In the genomic region with DNA sequence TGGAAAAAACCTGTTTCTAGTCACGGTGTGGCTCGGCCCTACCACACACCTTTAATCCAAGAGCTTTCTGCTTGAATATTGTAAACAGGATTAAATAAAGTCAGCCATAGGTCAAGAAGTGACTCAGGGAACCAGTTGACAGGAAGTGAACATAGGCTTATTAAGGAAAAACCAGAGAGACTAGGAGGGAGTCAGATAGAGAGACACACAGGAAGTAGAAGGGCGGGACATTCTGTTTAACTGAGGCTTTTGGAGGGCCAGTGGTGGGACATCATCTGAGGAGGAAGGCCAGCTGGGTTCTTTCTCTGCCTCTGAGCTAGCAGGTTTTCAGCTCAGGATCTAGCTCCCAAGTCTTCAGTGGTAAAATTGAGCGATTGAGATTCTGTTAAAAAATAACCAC, we compare ENCODE assay signal across 26 mouse cellular contexts. TPM values are rescaled to one million over a fixed set of nuclear protein-coding genes. Genes with fewer than 3 reads are reported as not detected.
A peak's percentile ranks its signal among the peaks of the same experiment; 100 is the strongest.
DNase-seq lines count a peak whose midpoint lies in the region; ATAC-seq and TF ChIP-seq lines count a peak whose summit lies in the region.
"Had no signal": no experiment of that assay in that cellular context is flagged by ENCODE, and none has a peak within 500 bp of the region (broad histone marks: within the 10 kb centered on the region; RNA-seq: fewer than 3 reads in every experiment).

No protein-coding gene starts in this region.

- TF ChIP-seq POLR2A in lung, adult 2 months (IDR thresholded peaks at IDR 0.05; ENCODE audit: borderline replicate concordance, extremely low read depth, low read depth, low read length): no peak

- intact Hi-C loops in left cerebral cortex, postnatal 14 days (cut with DNase I): no loop called here

- H3K9ac ChIP-seq in heart, postnatal 0 days (replicated peaks; ENCODE audit: low read depth, low read length): no peak overlapping the region
- H3K9ac ChIP-seq in lung, postnatal 0 days (replicated peaks; ENCODE audit: low read depth): no peak overlapping the region
- H3K9ac ChIP-seq in stomach, postnatal 0 days (ENCODE audit: low read length): no peak overlapping the region
- H3K9ac ChIP-seq: embryonic facial prominence, embryonic 13.5 days; forebrain, embryonic 12.5 days; hindbrain, embryonic 15.5 days; limb, embryonic 15.5 days; lung, embryonic 15.5 days; midbrain, embryonic 15.5 days; neural tube, embryonic 12.5 days had no signal

- no peak overlapping the region for H3K4me2 ChIP-seq in heart, postnatal 0 days (ENCODE audit: low read depth, low read length)
- H3K4me2 ChIP-seq in lung, postnatal 0 days (replicated peaks; ENCODE audit: low read depth, low read length): no peak overlapping the region
- no peak overlapping the region for H3K4me2 ChIP-seq in stomach, postnatal 0 days (replicated peaks; ENCODE audit: low read depth)

- no peak for DNase-seq in heart, postnatal 0 days (ENCODE audit: low spot score)
- DNase-seq in heart, postnatal 4 days: no peak
- peak; percentile 44 for DNase-seq in lung, postnatal 0 days (ENCODE audit: low spot score)
- no peak for DNase-seq in lung, adult 2 months
- peak; percentile 55 for DNase-seq in R1 (ENCODE audit: low read depth, low spot score)
- no peak for DNase-seq in stomach, postnatal 0 days (ENCODE audit: low spot score)
- DNase-seq in retina, embryonic 14.5 days (ENCODE audit: low spot score): no peak
- DNase-seq in left cerebral cortex, postnatal 14 days (ENCODE audit: low spot score in 2 of 2): no peak
- DNase-seq: adrenal gland, postnatal 10 days; cerebellum, adult 11-12 months; cerebellum, postnatal 25 days; lung, postnatal 4 days; retina, postnatal 1 day; right cerebral cortex, postnatal 25 days; spleen, adult 18-20 months had no signal

- H3K27me3 ChIP-seq in heart, postnatal 0 days (ENCODE audit: control insufficient read depth, insufficient read depth, low read length): no peaks in the 10 kb centered on the region
- H3K27me3 ChIP-seq in lung, postnatal 0 days (replicated peaks; ENCODE audit: insufficient read depth, low read length): no peaks in the 10 kb centered on the region
- no peaks in the 10 kb centered on the region for H3K27me3 ChIP-seq in stomach, postnatal 0 days (ENCODE audit: control insufficient read depth, insufficient read depth, low read length)
- H3K27me3 ChIP-seq: heart, embryonic 13.5 days; hindbrain, embryonic 15.5 days; limb, embryonic 15.5 days; lung, embryonic 15.5 days; midbrain, embryonic 15.5 days; neural tube, embryonic 12.5 days; Patski had no signal

- WGBS in heart, postnatal 0 days: 86% methylated on average over 4 of the region's 4 CpGs
- 79% methylated on average over 4 of the region's 4 CpGs for WGBS in lung, postnatal 0 days
- WGBS in lung, adult 2 months: 67% methylated on average over 4 of the region's 4 CpGs
- 62% methylated on average over 4 of the region's 4 CpGs for WGBS in stomach, postnatal 0 days

- no peaks in the 10 kb centered on the region for H3K36me3 ChIP-seq in heart, postnatal 0 days (replicated peaks; ENCODE audit: control insufficient read depth, insufficient read depth, low read length)
- no peaks in the 10 kb centered on the region; the same call in 1 of the 2 replicates for H3K36me3 ChIP-seq in lung, postnatal 0 days (ENCODE audit: insufficient read depth, low read length)
- no peaks in the 10 kb centered on the region for H3K36me3 ChIP-seq in stomach, postnatal 0 days (ENCODE audit: control insufficient read depth, insufficient read depth, low read length)
- H3K36me3 ChIP-seq: forebrain, embryonic 12.5 days; hindbrain, embryonic 15.5 days; limb, embryonic 15.5 days; lung, embryonic 15.5 days; midbrain, embryonic 15.5 days; neural tube, embryonic 12.5 days had no signal

- no peaks in the 10 kb centered on the region for H3K9me3 ChIP-seq in heart, postnatal 0 days (replicated peaks; ENCODE audit: control insufficient read depth, low read length)
- H3K9me3 ChIP-seq in lung, postnatal 0 days (ENCODE audit: low read length): no peaks in the 10 kb centered on the region
- H3K9me3 ChIP-seq in stomach, postnatal 0 days (ENCODE audit: control insufficient read depth, low read length): no peaks in the 10 kb centered on the region
- H3K9me3 ChIP-seq: embryonic facial prominence, embryonic 13.5 days; forebrain, embryonic 12.5 days; hindbrain, embryonic 15.5 days; limb, embryonic 15.5 days; lung, embryonic 15.5 days; midbrain, embryonic 15.5 days had no signal

- TF ChIP-seq CTCF in heart, postnatal 0 days (IDR thresholded peaks at IDR 0.05; ENCODE audit: low read depth): no peak
- TF ChIP-seq CTCF in lung, postnatal 0 days (IDR thresholded peaks at IDR 0.05): no peak
- no peak for TF ChIP-seq CTCF in lung, adult 2 months (IDR thresholded peaks at IDR 0.05; ENCODE audit: insufficient read depth, low read length)
- TF ChIP-seq CTCF in stomach, postnatal 0 days (IDR thresholded peaks at IDR 0.05; ENCODE audit: low read depth): no peak

- H3K4me3 ChIP-seq in heart, postnatal 0 days (ENCODE audit: low read depth, low read length): no peak overlapping the region
- H3K4me3 ChIP-seq in lung, postnatal 0 days (ENCODE audit: low read depth, low read length): no peak overlapping the region
- no peak overlapping the region for H3K4me3 ChIP-seq in lung, adult 2 months (replicated peaks; ENCODE audit: extremely low read depth, low read depth, low read length)
- no peak overlapping the region for H3K4me3 ChIP-seq in stomach, postnatal 0 days (ENCODE audit: low read depth, low read length)
- H3K4me3 ChIP-seq: embryonic facial prominence, embryonic 13.5 days; erythroblast, embryonic 14.5 days; forebrain, embryonic 12.5 days; hindbrain, embryonic 15.5 days; lung, embryonic 15.5 days; midbrain, embryonic 15.5 days; neural tube, embryonic 12.5 days had no signal

- ATAC-seq in heart, postnatal 0 days (ENCODE audit: insufficient read depth, low read depth): no peak
- no peak for ATAC-seq in lung, postnatal 0 days
- ATAC-seq in stomach, postnatal 0 days (ENCODE audit: low FRiP score, low TSS enrichment): 0 out of 2 replicates have a peak, but pooled peaks have one; percentile 9
- ATAC-seq: activated CD4-positive, CD25-positive, alpha-beta regulatory T cell, adult 4 months; midbrain, embryonic 15.5 days; Patski had no signal

- peaks cover 31% of the 10 kb centered on the region for H3K4me1 ChIP-seq in heart, postnatal 0 days (ENCODE audit: control insufficient read depth, insufficient read depth)
- H3K4me1 ChIP-seq in lung, postnatal 0 days (ENCODE audit: insufficient read depth, low read depth, low read length): no peaks in the 10 kb centered on the region
- peaks cover 9% of the 10 kb centered on the region for H3K4me1 ChIP-seq in lung, adult 2 months (ENCODE audit: control insufficient read depth, insufficient read depth, low read length)
- peaks cover 6% of the 10 kb centered on the region; the same call in 1 of the 2 replicates for H3K4me1 ChIP-seq in stomach, postnatal 0 days (replicated peaks; ENCODE audit: control insufficient read depth, insufficient read depth)

- no peak for TF ChIP-seq EP300 in heart, postnatal 0 days (IDR thresholded peaks at IDR 0.05; ENCODE audit: low read depth)
- 0 out of 2 replicates have a peak, but pooled peaks have one; percentile 7 for TF ChIP-seq EP300 in lung, postnatal 0 days (IDR thresholded peaks at IDR 0.05)
- TF ChIP-seq EP300 in stomach, postnatal 0 days (optimal IDR thresholded peaks at IDR 0.05): no peak

- H3K27ac ChIP-seq in heart, postnatal 0 days (ENCODE audit: low read depth): 0 out of 2 replicates have a peak overlapping the region, but pooled peaks have one; percentile 27
- H3K27ac ChIP-seq in lung, postnatal 0 days (ENCODE audit: low read length): no peak overlapping the region
- peak overlapping the region; percentile 45 for H3K27ac ChIP-seq in stomach, postnatal 0 days (replicated peaks)
- H3K27ac ChIP-seq: embryonic facial prominence, embryonic 13.5 days; forebrain, embryonic 12.5 days; hindbrain, embryonic 15.5 days; limb, embryonic 15.5 days; lung, embryonic 15.5 days; midbrain, embryonic 15.5 days; neural tube, embryonic 12.5 days had no signal

RNA-seq across cellular contexts. Expression of a gene that starts 20.1 kb away (rescaled TPM):
- 12.3 and 12.4 TPM in 2 replicates for total RNA-seq in heart, postnatal 0 days (2014; rRNA removed; ENCODE audit: low replicate concordance)
- polyA plus RNA-seq in heart, postnatal 0 days (2015; fragmentation: Nextera tagmentation; extraction: Ambion mirVana): 5.8 and 6.0 TPM in 2 replicates
- total RNA-seq in heart, postnatal 4 days (2021): 10 to 100 TPM; 12.5 to 13.6 TPM
- polyA plus RNA-seq in lung, postnatal 0 days (2015; fragmentation: Nextera tagmentation; extraction: Ambion mirVana): 10.0 and 10.2 TPM in 2 replicates
- 17.1 and 18.6 TPM in 2 replicates for polyA plus RNA-seq in lung, adult 2 months (2012; rRNA removed)
- polyA plus RNA-seq in stomach, postnatal 0 days (2015; fragmentation: Nextera tagmentation; extraction: Ambion mirVana): 14.2 and 14.6 TPM in 2 replicates
- 10 to 100 TPM in 1 of 2 experiments, 1 to 10 TPM in 1; 9.4 to 10.7 TPM for total RNA-seq in left cerebral cortex, postnatal 14 days (2021)
- polyA plus RNA-seq: erythroblast, embryonic 14.5 days had no signal

Comparison
In these comparisons a context has a peak if more than half of its experiments do, and no peak if none do; other contexts are left out.
1. DNase-seq: peak in lung, postnatal 0 days (single experiment) and R1 (single experiment); none in heart, postnatal 0 days (single experiment), heart, postnatal 4 days (single experiment), lung, adult 2 months (single experiment), stomach, postnatal 0 days (single experiment), retina, embryonic 14.5 days (single experiment) and left cerebral cortex, postnatal 14 days (0 of 2).